Mouse (Mus musculus) R1 (cell line): ENCODE measurements around the gene Tox4.
"Not testable (repeated sequence)": the region's sequence is repeated elsewhere in the genome, so short reads cannot be mapped to it uniquely, and the experiment has no call there.

Experiments used
- DNase-seq: peaks from one replicate; pipeline ENCODE4 v3.0.0-alpha.2; 2018; ENCODE audit warnings: low read depth, low spot score

Gene Tox4

GRCm38 (mm10) chr14:52278932-52279746 is at the start of gene Tox4, which contains the start of gene Rab2b:
Gene Tox4, plus strand, starts transcription at chr14:52279146.
Gene Rab2b, minus strand, starts transcription at chr14:52279545.
- DNase-seq: peak; percentile 99

- DNase-seq: peak; percentile 72
These were observed 46.7 kb upstream of the Tox4 start for GRCm38 (mm10) chr14:52232249-52232648.

DNA sequence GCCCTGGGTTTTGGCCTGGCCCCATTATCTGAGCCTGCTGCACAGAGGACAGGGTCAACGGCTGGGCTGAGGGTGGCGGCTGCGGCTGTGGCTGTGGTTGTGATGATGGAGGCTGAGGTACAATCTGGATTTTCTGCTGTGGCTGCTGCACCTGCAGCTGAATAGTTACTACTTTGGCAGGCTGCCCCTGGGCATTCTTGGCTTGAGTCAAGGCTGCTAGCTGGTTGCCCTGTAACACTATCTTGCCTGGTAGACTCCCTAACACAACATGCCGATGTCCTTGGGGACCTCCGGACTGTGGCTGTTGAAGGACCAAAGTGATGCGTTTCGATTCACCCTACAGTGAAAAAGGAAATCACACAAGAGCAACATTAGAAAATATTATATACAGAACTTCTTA is 43.8 kb upstream of the Tox4 start:
- DNase-seq: no peak

DNA sequence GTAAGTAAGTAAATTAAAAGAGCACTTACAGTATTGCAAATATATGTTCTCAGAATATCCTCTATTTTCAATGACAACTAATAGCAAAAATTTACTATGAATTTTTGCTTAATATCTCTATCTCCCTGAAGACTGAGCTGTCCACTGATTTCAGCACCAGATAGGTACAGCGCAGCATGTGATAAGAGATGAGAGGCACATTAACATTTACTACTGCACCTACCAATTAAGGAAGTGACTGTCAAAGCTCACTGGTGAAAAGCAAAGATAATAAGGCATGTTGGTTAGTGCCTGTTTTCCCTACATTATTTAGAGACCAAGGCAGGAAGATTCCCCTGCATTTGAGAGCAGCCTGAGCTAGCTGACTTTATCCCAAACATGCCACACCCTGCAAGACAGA is 42.7 kb upstream of the Tox4 start:
- no peak for DNase-seq

GRCm38 (mm10) chr14:52244041-52244689 is 34.8 kb upstream of the Tox4 start:
- DNase-seq: peak; percentile 100

DNA sequence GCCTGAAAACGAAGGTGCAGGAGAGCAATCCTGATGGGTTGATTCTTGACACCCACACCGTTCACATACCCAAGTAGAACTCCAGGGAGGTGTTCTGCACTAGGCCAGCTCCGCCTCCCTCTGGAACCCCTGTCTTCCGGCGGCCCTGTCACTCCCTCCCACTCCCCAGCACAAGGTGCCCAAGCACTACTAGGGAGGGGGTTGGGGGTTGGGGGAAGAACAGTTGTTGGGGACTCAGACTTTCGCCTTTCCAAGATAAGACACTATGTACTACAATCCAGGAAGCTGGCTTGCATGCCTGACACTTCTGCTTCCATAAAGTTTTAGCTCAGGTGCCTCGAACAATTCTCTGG is 34.3 kb upstream of the Tox4 start:
- no peak for DNase-seq

GRCm38 (mm10) chr14:52246129-52246528 is 32.8 kb upstream of the Tox4 start:
- DNase-seq: no peak

DNA sequence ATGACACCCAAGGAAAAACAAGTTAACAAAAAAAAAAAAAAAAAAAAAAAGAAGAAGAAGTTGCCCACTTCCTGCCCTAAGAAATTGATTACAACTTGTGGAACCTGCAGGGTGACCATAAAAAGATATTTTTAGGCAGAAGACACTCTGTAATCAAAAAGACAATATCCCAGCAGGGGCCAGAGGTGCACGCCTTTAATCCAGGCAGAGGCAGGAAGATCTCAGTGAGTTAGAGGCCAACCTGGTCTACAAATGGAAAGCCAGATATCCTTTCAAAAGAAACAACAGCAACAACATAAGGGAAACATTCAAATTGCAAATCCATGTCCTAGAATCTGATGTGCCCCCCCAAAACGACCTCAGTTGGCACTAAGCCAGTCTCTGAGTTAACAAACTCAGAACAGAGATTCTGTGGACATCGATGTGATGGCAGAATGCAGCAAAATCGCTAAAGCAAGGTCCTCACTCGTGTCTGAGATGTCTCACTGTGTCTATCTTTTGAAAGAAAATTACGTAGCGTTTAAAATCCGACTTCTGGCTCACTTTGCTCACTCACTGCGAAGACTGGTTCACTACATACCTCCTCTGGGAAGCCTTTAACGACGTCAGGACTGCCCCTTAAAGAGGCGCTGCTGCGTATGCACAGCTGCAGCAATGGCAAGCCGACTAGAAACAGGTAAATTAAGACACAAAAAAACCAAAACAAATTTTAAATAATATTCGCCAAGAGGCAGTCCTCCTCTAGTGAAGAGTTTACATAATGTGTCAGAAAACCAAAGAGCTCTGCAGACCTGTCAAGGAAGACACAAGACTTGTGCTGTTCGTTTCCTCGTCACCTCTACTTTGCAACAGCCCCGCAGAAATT is 22.4 kb upstream of the Tox4 start:
- DNase-seq: peak; percentile 83

DNA sequence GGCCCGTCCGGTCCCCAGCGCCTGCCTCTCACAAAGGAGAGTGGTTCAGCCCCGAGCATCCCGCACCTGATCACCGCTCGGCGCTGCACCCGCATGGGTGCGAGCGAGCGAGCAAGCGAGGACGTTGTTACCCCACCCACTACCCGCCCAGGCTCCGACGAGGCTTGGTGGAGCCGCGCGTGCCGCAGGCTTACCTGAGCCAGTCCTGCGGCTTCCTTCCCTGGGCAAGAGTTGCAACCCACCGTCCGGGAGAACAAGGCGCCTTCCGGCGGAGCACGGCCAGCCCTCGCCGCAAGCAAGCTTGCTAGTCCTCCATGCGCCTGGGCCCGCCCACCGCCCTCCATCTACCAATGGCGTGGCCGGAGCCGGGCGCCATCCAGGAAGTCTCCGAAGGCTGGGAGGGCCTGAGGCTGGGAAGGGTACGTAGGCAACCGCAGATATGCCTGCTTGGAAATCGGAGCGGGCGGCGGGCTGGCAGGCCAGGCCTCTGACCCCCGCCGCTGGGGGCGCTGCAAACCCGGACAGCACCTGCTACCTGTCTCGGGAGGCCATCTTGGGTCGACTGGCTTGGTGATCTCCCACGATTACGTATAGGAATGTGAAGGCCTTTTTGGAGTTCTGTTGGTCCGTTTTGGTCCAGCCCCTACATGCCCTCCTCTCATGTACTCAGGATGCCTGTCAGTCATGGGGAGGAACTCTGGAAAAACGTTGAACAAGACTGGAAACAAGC is 21.3 kb upstream of the Tox4 start, which contains the start of gene Chd8:
TSS of gene Chd8 (minus strand) at position 297 of the 730 bp plus-strand sequence.
- DNase-seq: peak; percentile 99

- peak; percentile 54 for DNase-seq
These were observed 6.2 kb upstream of the Tox4 start for GRCm38 (mm10) chr14:52272781-52273180.

DNA sequence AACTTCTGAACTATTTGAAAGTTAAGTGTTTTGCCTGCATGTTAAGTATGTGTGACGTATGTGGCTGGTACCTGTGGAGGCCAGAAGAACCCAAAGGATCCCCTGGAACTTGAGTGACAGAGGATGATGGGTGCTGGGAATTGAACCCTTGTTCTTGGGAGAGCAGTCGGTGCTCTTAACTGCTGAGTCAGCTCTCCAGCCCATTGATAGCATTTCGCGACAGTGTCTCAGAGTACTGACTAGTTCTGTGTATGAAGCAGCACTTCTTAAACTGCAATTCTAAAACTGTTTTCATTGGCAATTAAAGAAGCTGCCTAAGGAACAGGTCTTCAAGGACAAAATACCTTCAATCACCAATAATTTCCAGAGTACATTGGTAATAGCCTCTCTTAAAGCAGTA is 1.7 kb upstream of the Tox4 start:
- peak; percentile 25 for DNase-seq

GRCm38 (mm10) chr14:52279747-52280120 is 788 bp downstream of the Tox4 start:
- DNase-seq: no peak

- DNase-seq: no peak
These were observed 4.7 kb downstream of the Tox4 start for GRCm38 (mm10) chr14:52283629-52284028.

DNA sequence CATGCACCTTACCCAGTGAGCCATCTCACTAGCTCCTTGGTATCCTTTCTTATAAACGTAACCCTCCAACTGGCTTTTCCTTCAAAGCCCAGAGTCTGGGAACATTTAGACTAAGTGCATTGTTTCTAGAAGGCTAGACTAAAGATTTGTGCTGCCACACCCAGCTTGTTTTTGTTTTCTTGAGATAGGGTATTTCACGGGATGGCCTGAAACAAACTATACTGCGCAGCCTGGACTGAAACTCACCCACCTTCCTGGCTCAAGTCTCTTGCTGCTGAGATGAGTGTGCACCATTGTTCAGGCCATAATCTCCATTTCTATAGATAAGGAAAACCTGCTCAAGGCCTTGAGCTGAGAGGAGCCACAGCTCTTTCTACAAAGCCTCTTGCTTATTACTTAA is 5.2 kb downstream of the Tox4 start:
- peak; percentile 87 for DNase-seq

DNA sequence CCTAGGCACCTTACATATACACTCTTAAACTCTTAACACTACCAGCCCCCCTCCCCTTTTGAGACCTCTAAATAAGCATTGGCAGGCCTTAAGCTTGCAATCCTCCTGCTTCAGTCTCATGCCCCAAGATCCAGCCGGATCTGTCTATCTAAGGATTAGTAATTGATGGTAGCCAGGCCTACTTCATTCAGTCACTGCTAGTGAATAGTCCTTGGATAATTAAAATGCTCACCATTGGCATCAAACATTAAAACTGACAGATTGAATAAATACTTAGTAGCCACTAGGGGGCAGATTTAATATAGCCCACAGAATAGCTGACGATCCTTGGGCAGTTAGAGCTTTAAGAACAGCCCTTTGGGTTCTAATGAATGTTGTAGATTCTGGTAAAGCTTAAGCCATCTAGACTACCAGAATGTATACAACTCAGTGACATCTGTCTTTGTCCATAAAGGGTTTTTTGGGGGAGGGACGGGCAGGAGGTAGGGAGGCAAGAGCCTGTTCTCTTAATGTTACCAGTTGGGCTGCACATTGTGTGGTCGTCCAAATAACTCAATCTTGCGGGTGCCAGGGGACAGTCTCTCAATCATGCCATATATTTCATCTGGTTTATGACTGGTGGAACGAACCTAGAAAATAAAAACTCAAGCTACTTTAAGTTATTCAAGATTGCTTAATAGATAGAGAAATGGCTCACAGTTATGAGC is 16.8 kb downstream of the Tox4 start:
- DNase-seq: peak; percentile 37

DNA sequence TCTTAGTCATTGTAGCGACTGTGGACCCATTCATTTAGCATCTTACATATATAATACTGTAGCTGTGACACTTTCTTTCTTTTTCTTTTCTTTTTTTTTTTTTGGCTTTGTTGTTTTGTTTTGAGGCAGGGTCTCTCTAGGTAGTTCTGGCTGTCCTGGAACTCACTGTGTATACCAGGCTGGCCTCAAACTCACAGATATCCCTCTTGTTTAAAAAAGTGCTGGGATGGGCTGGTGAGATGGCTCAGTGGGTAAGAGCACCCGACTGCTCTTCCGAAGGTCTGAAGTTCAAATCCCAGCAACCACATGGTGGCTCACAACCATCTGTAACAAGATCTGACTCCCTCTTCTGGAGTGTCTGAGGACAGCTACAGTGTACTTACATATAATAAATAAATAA is 24.6 kb downstream of the Tox4 start:
- not testable (repeated sequence) for DNase-seq

DNA sequence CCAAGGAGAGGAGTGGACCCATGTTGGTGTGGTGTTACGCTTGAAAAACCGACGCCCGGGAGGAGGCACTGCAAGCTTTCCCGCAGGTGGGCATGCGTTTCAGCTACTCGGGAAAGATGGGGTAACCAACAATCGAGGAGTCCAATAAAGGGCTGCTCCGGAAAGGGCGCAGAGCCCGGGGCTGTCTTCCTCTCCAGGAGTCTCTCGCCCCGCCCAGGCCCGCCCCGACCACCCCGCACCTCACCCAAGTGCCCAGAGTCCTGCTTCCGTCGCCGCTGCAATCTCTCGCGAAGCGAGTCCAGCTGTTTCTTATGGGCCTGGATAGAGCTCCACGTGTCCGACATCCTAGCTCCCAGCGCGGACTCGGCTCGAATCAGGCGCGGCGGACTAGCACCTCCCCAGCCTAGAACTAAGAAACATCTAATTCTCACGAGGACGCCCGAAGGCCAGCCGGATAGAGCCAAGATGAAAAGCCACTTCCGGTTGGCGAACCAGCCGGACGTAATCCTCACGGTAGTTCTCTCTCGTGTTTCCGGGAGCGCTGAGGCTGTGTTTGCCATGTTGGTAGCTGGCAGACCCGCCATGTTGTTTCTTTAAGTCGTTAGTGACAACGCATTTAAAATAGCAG is 25.8 kb downstream of the Tox4 start, which contains the start of gene Mettl3:
TSS of gene Mettl3 (minus strand) at position 485 of the 628 bp plus-strand sequence.
- peak; percentile 96 for DNase-seq

DNA sequence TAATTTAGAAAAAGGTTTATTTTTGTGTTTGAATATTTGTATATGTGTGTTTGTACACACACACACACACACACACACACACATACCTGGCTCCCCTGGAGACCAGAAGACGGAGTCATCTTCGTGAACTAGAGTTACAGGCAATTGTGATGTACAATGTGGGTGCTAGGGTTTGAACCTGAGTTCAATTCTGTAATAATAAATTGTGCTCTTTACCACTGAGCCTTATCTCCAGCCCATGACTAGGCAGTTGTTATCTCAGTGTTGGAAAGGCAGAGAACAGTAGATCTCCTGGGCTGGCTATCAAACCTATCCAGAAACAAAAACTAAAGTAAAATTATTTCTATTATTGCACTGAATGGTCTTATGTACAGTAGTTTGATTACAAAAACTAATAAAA is 27.2 kb downstream of the Tox4 start:
- no peak for DNase-seq

GRCm38 (mm10) chr14:52310343-52310742 is 31.4 kb downstream of the Tox4 start:
- DNase-seq: peak; percentile 66

DNA sequence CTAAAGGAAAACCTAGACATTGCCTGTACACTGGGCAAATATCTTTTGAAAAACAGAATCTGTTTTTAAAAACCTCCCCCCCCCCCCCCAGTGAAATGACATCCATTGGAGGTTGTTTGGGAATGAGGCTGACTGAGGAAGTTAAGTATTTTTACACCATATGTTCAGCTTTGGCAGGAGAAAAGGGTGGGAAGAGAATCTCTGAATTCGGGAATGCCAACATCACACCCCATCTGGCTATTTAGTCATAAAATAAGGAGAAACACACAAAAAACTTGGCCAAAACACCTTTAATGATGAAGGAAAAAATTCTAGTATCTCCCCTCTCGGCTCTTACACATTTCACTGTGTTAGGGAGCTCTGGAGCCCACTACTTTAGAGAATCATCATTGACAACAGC is 32.0 kb downstream of the Tox4 start:
- no peak for DNase-seq
